Mouse (Mus musculus) CH12.LX (cell line): ENCODE results near the gene Ibtk. TPM values are rescaled to one million over a fixed set of nuclear protein-coding genes. Genes with fewer than 3 reads are reported as not detected.
A peak's percentile ranks its signal among the peaks of the same experiment; 100 is the strongest.

Experiments
- DNase-seq: peaks from one replicate; pipeline ENCODE4 v3.0.0-alpha.2; 2013; ENCODE audit errors: extremely low read depth
- H3K27ac ChIP-seq: 2 replicates; pipeline ENCODE4 v1.5.1; 2012; ENCODE audit warnings: low read depth, mild to moderate bottlenecking, control low read depth, moderate library complexity; ENCODE audit not compliant: insufficient read depth
- H3K27me3 ChIP-seq: replicated peaks from 2 replicates; pipeline ENCODE3; 2012; ENCODE audit warnings: inconsistent platforms
- H3K36me3 ChIP-seq, 2 experiments: replicated peaks in 1 of 2; 2 replicates each; pipeline versions ENCODE3 to v1.6.1; 2012; ENCODE audit warnings: inconsistent platforms in 1 of 2, low read length in 1 of 2, mild to moderate bottlenecking in 1 of 2, mixed read lengths in 1 of 2, moderate library complexity in 1 of 2; ENCODE audit not compliant: control insufficient read depth in 1 of 2, insufficient read depth in 1 of 2
- H3K4me1 ChIP-seq, 2 experiments: 2 replicates each; pipeline ENCODE4 v1.6.1; 2012; ENCODE audit warnings: inconsistent platforms in 1 of 2, moderate library complexity in 1 of 2; ENCODE audit not compliant: insufficient read depth in 2 of 2, control insufficient read depth in 1 of 2
- H3K4me2 ChIP-seq: 2 replicates; pipeline ENCODE4 v1.6.1; 2012; ENCODE audit warnings: low read depth, mild to moderate bottlenecking, control low read depth; ENCODE audit not compliant: poor library complexity, insufficient read depth, severe bottlenecking
- H3K4me3 ChIP-seq, 3 experiments: fragments of 150-350 bp in 1 of 3; sonication (generic) in 1 of 3; replicated peaks in 1 of 3; 2 replicates each; pipeline versions ENCODE3 to v1.5.1; 2011 to 2012; ENCODE audit warnings: low read depth in 2 of 3, low read length in 2 of 3, mild to moderate bottlenecking in 2 of 3, moderate library complexity in 2 of 3, control low read depth in 1 of 3, improper control_type of control experiment in 1 of 3, inconsistent platforms in 1 of 3, mixed read lengths in 1 of 3; ENCODE audit not compliant: poor library complexity in 1 of 3
- H3K79me2 ChIP-seq: replicated peaks from 2 replicates; pipeline ENCODE4 v1.6.1; 2012; ENCODE audit warnings: mild to moderate bottlenecking, moderate library complexity; ENCODE audit not compliant: control insufficient read depth, poor library complexity, insufficient read depth, severe bottlenecking; ENCODE audit errors: extremely low read depth
- H3K9ac ChIP-seq: 2 replicates; pipeline ENCODE4 v1.6.1; 2012; ENCODE audit warnings: low read depth, mild to moderate bottlenecking, control low read depth, moderate library complexity; ENCODE audit not compliant: insufficient read depth
- H3K9me3 ChIP-seq: replicated peaks from 2 replicates; pipeline ENCODE3; 2012; ENCODE audit warnings: low read length, inconsistent platforms, mixed read lengths
- BHLHE40 ChIP-seq: IDR thresholded peaks from 2 replicates; pipeline ENCODE4 v1.6.1; 2011; ENCODE audit warnings: mild to moderate bottlenecking, low read depth, low read length, improper control_type of control experiment
- CHD1 ChIP-seq: IDR thresholded peaks from 2 replicates; pipeline ENCODE4 v1.6.1; 2012; ENCODE audit warnings: low read depth, low read length, improper control_type of control experiment, inconsistent platforms
- CHD2 ChIP-seq: IDR thresholded peaks from 2 replicates; pipeline ENCODE4 v1.6.1; 2011; ENCODE audit warnings: low read length, improper control_type of control experiment
- CTCF ChIP-seq, 2 experiments: IDR thresholded peaks in 1 of 2; conservative IDR thresholded peaks in 1 of 2; 2 replicates each; pipeline ENCODE4 v1.5.1; 2011 to 2012; ENCODE audit warnings: low read depth in 2 of 2, low read length in 2 of 2, improper control_type of control experiment in 1 of 2, inconsistent platforms in 1 of 2, mild to moderate bottlenecking in 1 of 2, moderate library complexity in 1 of 2
- E2F4 ChIP-seq: IDR thresholded peaks from 2 replicates; pipeline ENCODE4 v1.6.1; 2011; ENCODE audit warnings: low read depth, low read length, improper control_type of control experiment; ENCODE audit not compliant: insufficient replicate concordance
- ELF1 ChIP-seq: IDR thresholded peaks from 2 replicates; pipeline ENCODE4 v1.6.1; 2014; ENCODE audit warnings: low read depth, mild to moderate bottlenecking, inconsistent platforms, low read length, improper control_type of control experiment
- EP300 ChIP-seq: IDR thresholded peaks from 2 replicates; pipeline ENCODE4 v1.6.1; 2011; ENCODE audit warnings: low read length, improper control_type of control experiment
- ETS1 ChIP-seq: conservative IDR thresholded peaks from 2 replicates; pipeline ENCODE4 v1.6.1; 2012; ENCODE audit warnings: low read depth, mild to moderate bottlenecking, inconsistent platforms, low read length, improper control_type of control experiment, moderate library complexity
- GABPA ChIP-seq: IDR thresholded peaks from 2 replicates; pipeline ENCODE4 v1.6.1; 2012; ENCODE audit warnings: low read depth, low read length, improper control_type of control experiment, inconsistent platforms; ENCODE audit not compliant: insufficient replicate concordance
- HCFC1 ChIP-seq: IDR thresholded peaks from 2 replicates; pipeline ENCODE4 v1.6.1; 2012; ENCODE audit warnings: low read depth, mild to moderate bottlenecking, inconsistent platforms, low read length, improper control_type of control experiment
- IRF4 ChIP-seq: IDR thresholded peaks from 2 replicates; pipeline ENCODE4 v1.6.1; 2014; ENCODE audit warnings: low read depth, mild to moderate bottlenecking, inconsistent platforms, low read length, improper control_type of control experiment
- JUN ChIP-seq: IDR thresholded peaks from 2 replicates; pipeline ENCODE4 v1.6.1; 2011; ENCODE audit warnings: low read depth, mild to moderate bottlenecking, low read length, improper control_type of control experiment, moderate library complexity; ENCODE audit not compliant: insufficient read depth
- JUND ChIP-seq: conservative IDR thresholded peaks from 2 replicates; pipeline ENCODE4 v1.6.1; 2011; ENCODE audit warnings: low read depth, low read length, improper control_type of control experiment
- KAT2A ChIP-seq: IDR thresholded peaks from 2 replicates; pipeline ENCODE4 v1.6.1; 2012; ENCODE audit warnings: low read length, improper control_type of control experiment, inconsistent platforms; ENCODE audit not compliant: insufficient replicate concordance
- MAFK ChIP-seq: IDR thresholded peaks from 2 replicates; pipeline ENCODE4 v1.6.1; 2011; ENCODE audit warnings: low read length, improper control_type of control experiment; ENCODE audit not compliant: insufficient replicate concordance
- MAX ChIP-seq: IDR thresholded peaks from 2 replicates; pipeline ENCODE4 v1.6.1; 2011; ENCODE audit warnings: low read length, improper control_type of control experiment
- MAZ ChIP-seq: IDR thresholded peaks from 2 replicates; pipeline ENCODE4 v1.6.1; 2012; ENCODE audit warnings: low read depth, mild to moderate bottlenecking, inconsistent platforms, low read length, improper control_type of control experiment, moderate library complexity
- MEF2A ChIP-seq: IDR thresholded peaks from 2 replicates; pipeline ENCODE4 v1.6.1; 2014; ENCODE audit warnings: low read depth, mild to moderate bottlenecking, inconsistent platforms, low read length, improper control_type of control experiment, borderline replicate concordance
- MXI1 ChIP-seq: IDR thresholded peaks from 2 replicates; pipeline ENCODE4 v1.6.1; 2011; ENCODE audit warnings: mild to moderate bottlenecking, low read depth, low read length, improper control_type of control experiment
- MYC ChIP-seq: IDR thresholded peaks from 2 replicates; pipeline ENCODE4 v1.6.1; 2011; ENCODE audit warnings: low read depth, mild to moderate bottlenecking, improper control_type of control experiment, low read length
- NELFE ChIP-seq: IDR thresholded peaks from 2 replicates; pipeline ENCODE4 v1.6.1; 2011; ENCODE audit warnings: low read depth, low read length, improper control_type of control experiment
- NRF1 ChIP-seq: IDR thresholded peaks from 2 replicates; pipeline ENCODE4 v1.6.1; 2014; ENCODE audit warnings: low read depth, mild to moderate bottlenecking, inconsistent platforms, low read length, improper control_type of control experiment, moderate library complexity
- PAX5 ChIP-seq: IDR thresholded peaks from 2 replicates; pipeline ENCODE4 v1.6.1; 2012; ENCODE audit warnings: low read length, inconsistent platforms, mixed read lengths
- POLR2A ChIP-seq: IDR thresholded peaks from 2 replicates; pipeline ENCODE4 v1.6.1; 2011; ENCODE audit warnings: low read depth, mild to moderate bottlenecking, improper control_type of control experiment, low read length
- POLR2AphosphoS2 ChIP-seq: IDR thresholded peaks from 2 replicates; pipeline ENCODE4 v1.6.1; 2011; ENCODE audit warnings: low read depth, low read length, improper control_type of control experiment
- RAD21 ChIP-seq: IDR thresholded peaks from 2 replicates; pipeline ENCODE4 v1.6.1; 2011; ENCODE audit warnings: low read depth, mild to moderate bottlenecking, low read length, improper control_type of control experiment, moderate library complexity
- RCOR1 ChIP-seq: conservative IDR thresholded peaks from 2 replicates; pipeline ENCODE4 v1.6.1; 2012; ENCODE audit warnings: low read depth, mild to moderate bottlenecking, inconsistent platforms, low read length, improper control_type of control experiment
- SIN3A ChIP-seq: IDR thresholded peaks from 2 replicates; pipeline ENCODE4 v1.6.1; 2012; ENCODE audit warnings: low read length, improper control_type of control experiment, inconsistent platforms
- SMC3 ChIP-seq: IDR thresholded peaks from 2 replicates; pipeline ENCODE4 v1.6.1; 2011; ENCODE audit warnings: low read depth, low read length, improper control_type of control experiment
- TBP ChIP-seq: conservative IDR thresholded peaks from 2 replicates; pipeline ENCODE4 v1.6.1; 2011; ENCODE audit warnings: low read depth, low read length, improper control_type of control experiment
- TCF12 ChIP-seq: IDR thresholded peaks from 2 replicates; pipeline ENCODE4 v1.6.1; 2014; ENCODE audit warnings: low read depth, mild to moderate bottlenecking, inconsistent platforms, low read length, improper control_type of control experiment
- UBTF ChIP-seq: IDR thresholded peaks from 2 replicates; pipeline ENCODE4 v1.6.1; 2012; ENCODE audit warnings: low read depth, mild to moderate bottlenecking, inconsistent platforms, low read length, improper control_type of control experiment, moderate library complexity
- USF2 ChIP-seq: conservative IDR thresholded peaks from 2 replicates; pipeline ENCODE4 v1.6.1; 2011; ENCODE audit warnings: low read depth, low read length, improper control_type of control experiment
- ZC3H11A ChIP-seq: IDR thresholded peaks from 2 replicates; pipeline ENCODE4 v1.6.1; 2012; ENCODE audit warnings: low read depth, mild to moderate bottlenecking, inconsistent platforms, low read length, improper control_type of control experiment
- ZKSCAN1 ChIP-seq: IDR thresholded peaks from 2 replicates; pipeline ENCODE4 v1.6.1; 2012; ENCODE audit warnings: low read depth, inconsistent platforms, low read length, improper control_type of control experiment, borderline replicate concordance
- ZMIZ1 ChIP-seq: IDR thresholded peaks from 2 replicates; pipeline ENCODE4 v1.6.1; 2012; ENCODE audit warnings: low read depth, mild to moderate bottlenecking, inconsistent platforms, low read length, improper control_type of control experiment
- ZNF384 ChIP-seq: IDR thresholded peaks from 2 replicates; pipeline ENCODE4 v1.6.1; 2012; ENCODE audit warnings: low read depth, low read length, improper control_type of control experiment, inconsistent platforms
- dilution Hi-C: fragments of 300-500 bp; cut with MboI; formaldehyde crosslinking; loops from 2 replicates; pipeline ENCODE4 v1.14.3; 2020; ENCODE audit warnings: low sequenced_read_pairs; ENCODE audit not compliant: extremely low pct_unique_long_range_greater_than_20kb, extremely low pct_ligation_motif_present
- in situ Hi-C: fragments of 300-500 bp; cut with MboI; formaldehyde crosslinking; loops from 3 replicates; pipeline ENCODE4 v1.14.3; 2019; ENCODE audit warnings: low sequenced_read_pairs, low pct_ligation_motif_present, low pct_unique_long_range_greater_than_20kb, mixed read lengths
- polyA plus RNA-seq: library from polyadenylated mRNA; unstranded; fragments of >175 nt; gene quantifications from 2 replicates; pipeline ENCODE4 v1.2.1, GENCODE M21; 2012; ENCODE audit warnings: low read depth; ENCODE audit not compliant: insufficient read length
- total RNA-seq, 2 experiments: library from RNA; depleted of rRNA; stranded (reverse); fragments of 300-350 nt in 1 of 2; fragments of >200 nt in 1 of 2; gene quantifications; 2 replicates each; pipeline ENCODE4 v1.2.3; 2012 to 2014

The Ibtk gene
- total RNA-seq (2012; rRNA removed) (32.7 and 34.2 TPM in 2 replicates), total RNA-seq (2014; rRNA removed) (40.6 and 44.2 TPM in 2 replicates), polyA plus RNA-seq (37.8 and 41.3 TPM in 2 replicates)

DNA sequence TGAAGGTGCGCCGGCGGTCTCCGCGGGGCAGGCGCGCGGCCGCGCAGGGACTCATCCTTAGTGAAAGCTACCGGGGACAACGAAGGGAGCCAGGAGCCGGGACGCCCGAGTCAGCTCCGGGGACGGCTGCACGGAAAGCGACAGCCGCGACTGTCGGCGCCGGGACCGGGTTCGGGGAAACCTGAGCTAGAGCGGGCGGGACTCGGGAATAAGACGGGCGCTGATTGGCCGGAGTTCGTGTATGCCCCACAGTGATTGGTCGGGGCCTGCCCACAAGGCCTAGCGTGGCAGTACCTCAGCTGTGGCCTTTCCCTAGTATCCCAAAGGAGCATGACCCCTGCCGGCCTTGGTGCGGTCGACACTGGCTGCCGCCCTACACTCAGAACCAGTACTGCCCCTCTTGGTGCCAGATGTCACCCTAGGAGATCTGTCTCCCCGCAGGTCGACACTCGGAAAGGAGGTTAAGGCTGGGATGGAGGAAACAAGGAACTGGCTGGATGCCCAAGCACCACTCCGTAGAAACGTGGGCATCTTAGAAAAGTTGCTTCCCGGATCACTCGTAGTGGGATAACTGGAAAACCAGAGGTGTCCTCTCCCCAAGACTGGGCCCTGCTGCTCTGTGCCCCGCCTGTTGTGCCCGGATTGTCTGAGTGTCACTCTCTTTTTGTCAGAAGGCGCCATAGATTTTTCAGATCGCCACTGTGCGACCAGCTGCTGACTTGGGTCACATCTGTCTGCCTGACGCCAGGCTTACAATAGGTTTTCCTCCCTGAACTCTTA lies at the start of gene Ibtk:
TSS of gene Ibtk (minus strand) at position 193 of the 780 bp plus-strand sequence.
- Histone ChIP-seq H3K9ac (peak within 1 kb of the TSS; percentile 93), H3K4me2 (peak within 1 kb of the TSS; percentile 48), H3K9me3 (peaks cover 4% of the 10 kb centered on the region), H3K27me3 (no peaks in the 10 kb centered on the region), H3K27ac (peak within 1 kb of the TSS; percentile 88), H3K4me3 (peak within 1 kb of the TSS; percentile 61 to 89 (median 84)), H3K36me3 (peaks cover 0 to 15% of the 10 kb centered on the region in 2 experiments), H3K79me2 (peaks cover 28% of the 10 kb centered on the region), H3K4me1 (peaks cover 0 to 10% of the 10 kb centered on the region in 2 experiments; a peak in 2 of 4 replicates)
- dilution Hi-C loops, result no loop called here
- DNase-seq, result peak; percentile 92
- in situ Hi-C loops, result loop anchor here (25.0 kb wide), 1 partner anchor 813 kb away; the partner anchor contains the start of genes Pgm3 and Rwdd2a
- no peak for TF ChIP-seq ZC3H11A
- no peak for TF ChIP-seq JUN
- peak; percentile 94 for TF ChIP-seq CHD2
- TF ChIP-seq ZNF384, result no peak
- TF ChIP-seq UBTF, result peak; percentile 61; the same call in 1 of the 2 replicates
- no peak for TF ChIP-seq BHLHE40
- TF ChIP-seq MYC, result no peak
- TF ChIP-seq KAT2A, result peak; percentile 65; the same call in 1 of the 2 replicates
- peak; percentile 83 for TF ChIP-seq ZMIZ1
- no peak for TF ChIP-seq RAD21
- TF ChIP-seq USF2, result no peak
- TF ChIP-seq JUND, result no peak
- peak; percentile 40; the same call in 1 of the 2 replicates for TF ChIP-seq MEF2A
- no peak; the same call in 1 of the 2 replicates for TF ChIP-seq POLR2AphosphoS2
- no peak for TF ChIP-seq GABPA
- TF ChIP-seq ZKSCAN1, result no peak; the same call in 1 of the 2 replicates
- TF ChIP-seq ELF1, result no peak
- peak; percentile 88 for TF ChIP-seq POLR2A
- no peak for TF ChIP-seq CHD1
- peak; percentile 71 for TF ChIP-seq TCF12
- TF ChIP-seq MXI1, result peak; percentile 66; the same call in 1 of the 2 replicates
- peak; percentile 46; the same call in 1 of the 2 replicates for TF ChIP-seq NRF1
- TF ChIP-seq ETS1, result 0 out of 2 replicates have a peak, but pooled peaks have one; percentile 12
- TF ChIP-seq E2F4, result 0 out of 2 replicates have a peak, but pooled peaks have one; percentile 37
- peak; percentile 80 for TF ChIP-seq NELFE
- peak; percentile 64 for TF ChIP-seq SIN3A
- TF ChIP-seq EP300, result no peak
- TF ChIP-seq HCFC1, result peak; percentile 76
- no peak for TF ChIP-seq MAFK
- peak in 1 of 2 experiments; percentile 40; a peak in 2 of 4 replicates for TF ChIP-seq CTCF (conservative IDR thresholded peaks at IDR 0.05 in 1 of 2, IDR thresholded peaks at IDR 0.05 in 1 of 2; ENCODE audit: low read depth in 2 of 2, low read length in 2 of 2)
- peak; percentile 23; the same call in 1 of the 2 replicates for TF ChIP-seq IRF4
- TF ChIP-seq SMC3, result no peak
- TF ChIP-seq PAX5, result no peak
- TF ChIP-seq RCOR1, result 0 out of 2 replicates have a peak, but pooled peaks have one; percentile 51
- no peak; the same call in 1 of the 2 replicates for TF ChIP-seq MAX
- TF ChIP-seq TBP, result peak; percentile 86
- peak; percentile 2; the same call in 1 of the 2 replicates for TF ChIP-seq MAZ
